Comparison of ENCODE assay signal across 17 mouse cellular contexts in genomic region chr8:11038788-11039187, GRCm38 (mm10).
"Had no signal": no experiment of that assay in that cellular context is flagged by ENCODE, and none has a peak within 500 bp of the region (broad histone marks: within the 10 kb centered on the region; RNA-seq: fewer than 3 reads in every experiment).

No protein-coding gene starts in this region.

- ATAC-seq: intestine, embryonic 15.5 days; midbrain, embryonic 13.5 days had no signal

- H3K9ac ChIP-seq: intestine, embryonic 15.5 days; limb, embryonic 13.5 days; lung, embryonic 15.5 days; midbrain, embryonic 13.5 days; neural tube, embryonic 13.5 days had no signal

- H3K27ac ChIP-seq: intestine, embryonic 15.5 days; layer of hippocampus, adult 2 months; limb, embryonic 13.5 days; lung, embryonic 15.5 days; midbrain, embryonic 13.5 days; neural tube, embryonic 13.5 days had no signal

- DNase-seq: kidney, adult 18-20 months; kidney, postnatal 10 days; kidney, postnatal 4 days; left cerebral cortex, postnatal 4 days; lung, postnatal 14 days; retina, postnatal 1 day; right cerebral cortex, postnatal 4 days; spleen, adult 18-20 months; thymus, adult 18-20 months; thymus, postnatal 14 days had no signal

- H3K27me3 ChIP-seq: intestine, embryonic 15.5 days; midbrain, embryonic 13.5 days; neural tube, embryonic 13.5 days had no signal

- H3K9me3 ChIP-seq: intestine, embryonic 15.5 days; limb, embryonic 13.5 days; lung, embryonic 15.5 days; midbrain, embryonic 13.5 days; neural tube, embryonic 13.5 days had no signal

- H3K36me3 ChIP-seq: intestine, embryonic 15.5 days; limb, embryonic 13.5 days; lung, embryonic 15.5 days; midbrain, embryonic 13.5 days; neural tube, embryonic 13.5 days had no signal

- H3K4me2 ChIP-seq: intestine, embryonic 15.5 days; limb, embryonic 13.5 days; liver, embryonic 11.5 days; lung, embryonic 15.5 days; midbrain, embryonic 13.5 days; neural tube, embryonic 13.5 days had no signal

- H3K4me3 ChIP-seq: intestine, embryonic 15.5 days; layer of hippocampus, adult 2 months; limb, embryonic 13.5 days; lung, embryonic 15.5 days; midbrain, embryonic 13.5 days; neural tube, embryonic 13.5 days had no signal
